Mouse (Mus musculus) midbrain, embryonic 10.5 days (tissue): ENCODE results near the gene Mindy4. TPM values are rescaled to one million over a fixed set of nuclear protein-coding genes. Genes with fewer than 3 reads are reported as not detected.

ENCODE experiments used
- DNase-seq: peaks from one replicate; pipeline ENCODE4 v3.0.0-alpha.2; 2017; ENCODE audit warnings: low spot score
- H3K27ac ChIP-seq: fragments of 300-500 bp; sonication (generic); replicated peaks from 2 replicates; pipeline ENCODE4 v1.5.1; 2016; ENCODE audit warnings: mild to moderate bottlenecking
- H3K27me3 ChIP-seq: fragments of 300-500 bp; sonication (generic); 2 replicates; pipeline ENCODE4 v1.6.1; 2016; ENCODE audit warnings: low read depth, mild to moderate bottlenecking; ENCODE audit not compliant: poor library complexity, severe bottlenecking
- H3K36me3 ChIP-seq: fragments of 300-500 bp; sonication (generic); 2 replicates; pipeline ENCODE4 v1.6.1; 2016; ENCODE audit warnings: mild to moderate bottlenecking, moderate library complexity
- H3K4me1 ChIP-seq: fragments of 300-500 bp; sonication (generic); 2 replicates; pipeline ENCODE4 v1.6.1; 2016
- H3K4me3 ChIP-seq: fragments of 300-500 bp; sonication (generic); 2 replicates; pipeline ENCODE4 v1.5.1; 2016; ENCODE audit warnings: mild to moderate bottlenecking, moderate library complexity
- H3K9me3 ChIP-seq: fragments of 300-500 bp; sonication (generic); replicated peaks from 2 replicates; pipeline ENCODE4 v1.6.1; 2016; ENCODE audit warnings: mild to moderate bottlenecking
- WGBS: fragments of 180-500 bp; shearing (Covaris S2); methylation state at CpG from one replicate; pipeline ENCODE4 v1.1.7; 2016; 5-methylcytosine and 5-hydroxymethylcytosine counted together
- polyA plus RNA-seq: library from polyadenylated mRNA; unstranded; fragments of >200 nt; fragmentation: Nextera tagmentation; extraction: Ambion mirVana; gene quantifications from 2 replicates; pipeline ENCODE4 v1.2.1, GENCODE M21; 2016

Mindy4 gene
- polyA plus RNA-seq, 1 experiment from 2014 or later: 23.3 TPM

- no peak for DNase-seq
- no peaks in the 10 kb centered on the region for H3K36me3 ChIP-seq
- no peak overlapping the region for H3K27ac ChIP-seq
- no peaks in the 10 kb centered on the region for H3K9me3 ChIP-seq
- WGBS: 28% methylated on average over 5 of the region's 5 CpGs
- H3K4me1 ChIP-seq: peaks cover 13% of the 10 kb centered on the region
- no peak overlapping the region for H3K4me3 ChIP-seq
- 0 out of 2 replicates have a peak, but pooled peaks cover 4% of the 10 kb centered on the region for H3K27me3 ChIP-seq
Observed at GRCm38 (mm10) chr6:55341688-55342087, 138.5 kb downstream of the Mindy4 start.

DNA sequence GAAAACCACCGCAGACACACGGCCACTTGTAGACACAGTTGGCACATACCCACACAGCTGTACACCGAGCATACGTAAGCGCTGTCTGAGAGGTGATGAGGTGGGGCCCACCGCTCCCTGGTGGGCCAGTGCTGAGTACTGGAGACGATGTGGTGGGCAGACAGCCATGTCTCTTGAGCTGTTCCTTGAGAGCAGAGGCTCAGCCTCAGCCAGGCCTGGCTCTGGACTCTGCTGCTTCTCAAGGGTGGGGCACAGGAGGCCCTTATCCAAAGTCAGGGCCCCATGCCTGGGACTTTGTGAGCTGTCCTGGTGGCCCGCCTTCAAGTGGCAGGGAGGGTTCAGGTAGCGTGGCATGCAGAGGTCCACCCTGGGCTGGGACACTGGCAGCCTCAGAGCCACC lies 139.1 kb downstream of the Mindy4 start:
- DNase-seq: no peak
- H3K27ac ChIP-seq: no peak overlapping the region
- no peaks in the 10 kb centered on the region for H3K36me3 ChIP-seq
- 0 out of 2 replicates have a peak, but pooled peaks cover 4% of the 10 kb centered on the region for H3K27me3 ChIP-seq
- no peak overlapping the region for H3K4me3 ChIP-seq
- H3K4me1 ChIP-seq: peaks cover 13% of the 10 kb centered on the region
- 86% methylated on average over 9 of the region's 9 CpGs for WGBS
- no peaks in the 10 kb centered on the region for H3K9me3 ChIP-seq

DNA sequence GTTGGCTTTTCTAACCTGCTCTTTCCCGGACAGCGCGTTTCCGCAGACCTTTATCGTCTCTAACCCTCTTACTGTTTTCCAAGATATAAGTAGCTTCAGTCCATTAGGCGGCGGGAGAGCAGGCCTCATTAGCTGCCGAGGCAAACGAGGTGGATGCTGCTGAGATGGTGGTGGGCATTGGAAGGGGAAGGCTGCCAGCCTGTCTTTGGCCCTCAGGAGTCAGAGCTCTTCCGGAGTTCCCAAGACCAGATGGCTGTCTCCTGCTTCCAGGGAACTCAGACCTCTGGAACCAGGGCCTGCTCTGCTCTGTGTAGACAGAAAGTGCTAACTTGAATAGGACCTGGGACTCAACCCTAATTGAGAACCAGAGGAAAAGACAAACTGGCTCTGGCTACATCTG lies 140.3 kb downstream of the Mindy4 start:
- Histone ChIP-seq H3K4me3 (no peak overlapping the region), H3K4me1 (peaks cover 6% of the 10 kb centered on the region), H3K27me3 (0 out of 2 replicates have a peak, but pooled peaks cover 4% of the 10 kb centered on the region), H3K36me3 (no peaks in the 10 kb centered on the region), H3K27ac (no peak overlapping the region), H3K9me3 (no peaks in the 10 kb centered on the region)
- no peak for DNase-seq
- 92% methylated on average over 10 of the region's 10 CpGs for WGBS

- WGBS: 87% methylated on average over 9 of the region's 9 CpGs
- Histone ChIP-seq H3K27me3 (0 out of 2 replicates have a peak, but pooled peaks cover 4% of the 10 kb centered on the region), H3K36me3 (no peaks in the 10 kb centered on the region), H3K27ac (no peak overlapping the region), H3K9me3 (no peaks in the 10 kb centered on the region), H3K4me3 (no peak overlapping the region), H3K4me1 (peaks cover 6% of the 10 kb centered on the region)
- DNase-seq: no peak
Observed at GRCm38 (mm10) chr6:55344291-55345016, 141.3 kb downstream of the Mindy4 start.

- WGBS: 87% methylated on average over 10 of the region's 10 CpGs
- H3K27me3 ChIP-seq: 0 out of 2 replicates have a peak, but pooled peaks cover 4% of the 10 kb centered on the region
- H3K27ac ChIP-seq: no peak overlapping the region
- DNase-seq: no peak
- H3K36me3 ChIP-seq: no peaks in the 10 kb centered on the region
- H3K4me1 ChIP-seq: peaks cover 6% of the 10 kb centered on the region
- H3K9me3 ChIP-seq: no peaks in the 10 kb centered on the region
- no peak overlapping the region for H3K4me3 ChIP-seq
Observed at GRCm38 (mm10) chr6:55345264-55345663, 142.1 kb downstream of the Mindy4 start.

DNA sequence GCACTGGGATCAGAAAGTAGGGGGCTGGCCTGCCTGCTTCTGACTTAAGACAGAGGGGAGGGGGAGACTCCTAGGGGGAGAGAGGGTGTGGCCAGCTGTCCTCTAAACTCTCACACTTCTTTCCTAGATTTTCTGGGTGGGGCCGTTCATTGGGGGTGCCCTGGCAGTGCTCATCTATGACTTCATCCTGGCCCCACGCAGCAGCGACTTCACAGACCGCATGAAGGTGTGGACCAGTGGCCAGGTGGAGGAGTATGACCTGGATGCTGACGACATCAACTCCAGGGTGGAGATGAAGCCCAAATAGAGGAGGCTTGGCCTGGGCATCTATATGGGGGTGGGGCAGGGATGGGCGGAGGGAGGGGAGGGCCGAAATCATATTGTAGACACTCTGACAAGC lies 143.3 kb downstream of the Mindy4 start:
- H3K36me3 ChIP-seq: no peaks in the 10 kb centered on the region
- 0 out of 2 replicates have a peak, but pooled peaks cover 4% of the 10 kb centered on the region for H3K27me3 ChIP-seq
- no peak overlapping the region for H3K4me3 ChIP-seq
- 81% methylated on average over 7 of the region's 7 CpGs for WGBS
- no peaks in the 10 kb centered on the region for H3K9me3 ChIP-seq
- no peak overlapping the region for H3K27ac ChIP-seq
- DNase-seq: no peak
- peaks cover 4% of the 10 kb centered on the region for H3K4me1 ChIP-seq

DNA sequence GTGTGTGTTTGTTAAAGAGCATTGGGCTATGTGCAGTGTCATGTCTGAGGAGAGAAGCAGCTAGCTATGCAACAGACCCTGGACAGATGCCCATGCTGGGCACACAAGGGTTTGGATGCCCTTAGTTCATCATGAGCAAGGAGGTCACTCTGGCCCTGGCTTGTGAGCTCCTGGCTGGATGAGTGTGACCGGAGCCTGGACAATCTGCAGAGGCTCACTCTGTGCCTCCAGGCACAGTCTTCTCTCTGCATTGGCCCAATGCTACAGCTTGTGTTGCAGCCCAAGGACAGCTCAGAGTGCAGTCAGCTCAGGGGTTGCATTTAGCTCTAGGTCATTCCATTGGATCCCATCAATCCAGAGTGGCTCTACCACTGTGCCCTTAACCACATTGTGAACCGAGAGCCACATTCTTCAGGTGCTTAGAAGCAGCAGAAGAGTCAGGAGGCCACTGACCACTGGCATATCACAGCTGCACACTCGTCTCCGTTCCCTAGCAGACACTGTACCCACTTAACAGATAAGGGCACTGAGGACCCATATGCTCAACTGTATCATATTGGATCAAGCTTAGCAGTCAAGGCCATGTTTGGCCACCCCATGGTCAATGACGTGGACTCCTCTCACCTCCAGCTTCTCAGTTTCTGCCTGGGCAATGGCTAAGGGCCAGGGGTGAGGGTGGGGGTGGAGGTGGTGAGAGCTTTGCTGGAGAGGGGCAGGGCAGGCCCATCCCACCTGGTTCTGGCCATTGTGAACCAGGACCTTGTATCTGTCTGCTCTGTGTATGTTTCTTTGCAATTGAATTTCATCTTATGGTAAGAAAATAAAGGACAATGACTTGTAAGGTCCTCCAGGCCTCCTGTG lies 144.8 kb downstream of the Mindy4 start:
- Histone ChIP-seq H3K9me3 (no peaks in the 10 kb centered on the region), H3K4me3 (no peak overlapping the region), H3K27ac (no peak overlapping the region), H3K4me1 (no peaks in the 10 kb centered on the region), H3K36me3 (no peaks in the 10 kb centered on the region), H3K27me3 (0 out of 2 replicates have a peak, but pooled peaks cover 4% of the 10 kb centered on the region)
- WGBS: 91% methylated on average over 5 of the region's 5 CpGs
- DNase-seq: no peak

DNA sequence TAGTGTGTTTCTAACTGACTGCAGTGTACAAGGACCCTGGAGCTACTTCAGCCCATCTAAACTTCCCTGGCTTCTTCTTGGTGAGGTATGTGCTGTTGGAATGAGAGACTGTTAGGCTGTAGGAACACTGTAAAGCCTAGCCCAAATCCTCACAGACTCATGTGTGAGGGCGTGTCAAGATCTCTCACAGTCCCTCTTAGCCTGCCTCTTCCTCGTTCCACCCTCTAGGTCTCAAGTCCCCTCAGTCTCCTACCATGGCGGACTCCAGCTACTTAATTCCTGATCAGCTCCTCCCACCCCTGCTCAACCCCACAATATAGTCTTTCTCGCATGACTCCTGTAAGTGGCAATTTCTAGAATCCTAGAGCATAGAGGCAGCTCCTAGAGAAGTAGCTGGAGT lies 146.0 kb downstream of the Mindy4 start:
- Histone ChIP-seq H3K36me3 (no peaks in the 10 kb centered on the region), H3K4me3 (no peak overlapping the region), H3K27me3 (0 out of 2 replicates have a peak, but pooled peaks cover 4% of the 10 kb centered on the region), H3K4me1 (no peaks in the 10 kb centered on the region), H3K9me3 (no peaks in the 10 kb centered on the region), H3K27ac (no peak overlapping the region)
- DNase-seq: no peak
- 89% methylated on average over 4 of the region's 4 CpGs for WGBS

- Histone ChIP-seq H3K9me3 (no peaks in the 10 kb centered on the region), H3K27ac (no peak overlapping the region), H3K4me1 (no peaks in the 10 kb centered on the region; the same call in 1 of the 2 replicates), H3K36me3 (no peaks in the 10 kb centered on the region), H3K27me3 (0 out of 2 replicates have a peak, but pooled peaks cover 4% of the 10 kb centered on the region), H3K4me3 (no peak overlapping the region)
- DNase-seq: no peak
- WGBS: 90% methylated on average over 6 of the region's 6 CpGs
Observed at GRCm38 (mm10) chr6:55350383-55350952, 147.3 kb downstream of the Mindy4 start.

DNA sequence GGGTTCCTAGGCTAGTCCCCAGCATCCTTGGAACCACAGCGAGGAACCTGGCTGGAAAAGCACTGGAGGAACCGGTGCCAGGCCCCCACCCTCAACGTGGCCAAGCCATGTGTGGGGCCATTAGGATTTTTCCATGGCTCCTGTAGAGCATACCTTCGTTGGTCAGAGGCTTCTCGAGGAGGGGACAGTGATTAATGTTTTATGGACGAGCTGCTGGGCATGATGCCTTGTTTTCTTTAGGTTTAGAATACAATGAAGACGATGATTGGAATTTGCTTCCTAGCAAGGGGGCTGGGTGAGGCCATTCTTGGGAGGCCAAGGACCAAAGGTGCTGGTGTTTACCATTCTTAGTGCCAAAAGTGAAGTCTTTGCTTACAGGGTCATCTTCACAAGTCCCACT lies 148.5 kb downstream of the Mindy4 start:
- 87% methylated on average over 7 of the region's 7 CpGs for WGBS
- no peak overlapping the region for H3K27ac ChIP-seq
- H3K4me1 ChIP-seq: no peaks in the 10 kb centered on the region; the same call in 1 of the 2 replicates
- H3K4me3 ChIP-seq: no peak overlapping the region
- H3K36me3 ChIP-seq: no peaks in the 10 kb centered on the region
- H3K27me3 ChIP-seq: no peaks in the 10 kb centered on the region
- no peaks in the 10 kb centered on the region for H3K9me3 ChIP-seq
- DNase-seq: no peak

GRCm38 (mm10) chr6:55353711-55354445 lies 150.7 kb downstream of the Mindy4 start:
- Histone ChIP-seq H3K36me3 (no peaks in the 10 kb centered on the region), H3K4me3 (no peak overlapping the region), H3K27ac (no peak overlapping the region), H3K27me3 (no peaks in the 10 kb centered on the region), H3K9me3 (no peaks in the 10 kb centered on the region), H3K4me1 (no peaks in the 10 kb centered on the region; the same call in 1 of the 2 replicates)
- WGBS: 81% methylated on average over 12 of the region's 12 CpGs
- no peak for DNase-seq
